Mouse (Mus musculus) forebrain, embryonic 11.5 days (tissue): Measurements from ENCODE around the gene Mid1ip1. TPM values are rescaled to one million over a fixed set of nuclear protein-coding genes. Genes with fewer than 3 reads are reported as not detected.
A peak's percentile ranks its signal among the peaks of the same experiment; 100 is the strongest.

Experiments
- ATAC-seq: fragments of 200-750 bp; cut with Nextera tagmentation; replicated peaks from 2 replicates; pipeline ENCODE4 v1.8.0; 2017; ENCODE audit warnings: moderate TSS enrichment; ENCODE audit not compliant: low FRiP score
- DNase-seq: peaks from one replicate; pipeline ENCODE4 v3.0.0-alpha.2; 2017; ENCODE audit warnings: low spot score
- H3K27ac ChIP-seq: fragments of 300-500 bp; sonication (generic); 2 replicates; pipeline ENCODE4 v1.5.1; 2014; ENCODE audit warnings: low read depth, low read length
- H3K27me3 ChIP-seq: fragments of 300-500 bp; sonication (generic); 2 replicates; pipeline ENCODE4 v1.6.1; 2014; ENCODE audit warnings: mild to moderate bottlenecking, low read length, mixed read lengths; ENCODE audit not compliant: control insufficient read depth, insufficient read depth
- H3K36me3 ChIP-seq: fragments of 300-500 bp; sonication (generic); 2 replicates; pipeline ENCODE4 v1.6.1; 2014; ENCODE audit warnings: mild to moderate bottlenecking, low read length, moderate library complexity, mixed read lengths; ENCODE audit not compliant: control insufficient read depth, insufficient read depth
- H3K4me1 ChIP-seq: fragments of 300-500 bp; sonication (generic); replicated peaks from 2 replicates; pipeline ENCODE4 v1.6.1; 2014; ENCODE audit warnings: low read length, mixed read lengths; ENCODE audit not compliant: control insufficient read depth, insufficient read depth
- H3K4me2 ChIP-seq: fragments of 300-500 bp; sonication (generic); 2 replicates; pipeline ENCODE4 v1.6.1; 2014; ENCODE audit warnings: low read depth, mild to moderate bottlenecking, low read length, moderate library complexity, mixed read lengths; ENCODE audit not compliant: severe bottlenecking
- H3K4me3 ChIP-seq: fragments of 300-500 bp; sonication (generic); 2 replicates; pipeline ENCODE4 v1.5.1; 2014; ENCODE audit warnings: low read depth, low read length
- H3K9ac ChIP-seq: fragments of 300-500 bp; sonication (generic); 2 replicates; pipeline ENCODE4 v1.6.1; 2014; ENCODE audit warnings: low read length
- H3K9me3 ChIP-seq: fragments of 300-500 bp; sonication (generic); 2 replicates; pipeline ENCODE4 v1.6.1; 2016; ENCODE audit warnings: low read length, mixed read lengths; ENCODE audit not compliant: control insufficient read depth
- WGBS: fragments of 180-500 bp; shearing (Covaris S2); extraction: QIAGEN DNeasy Blood & Tissue Kit; methylation state at CpG from one replicate; pipeline ENCODE4 v1.1.7; 2014; 5-methylcytosine and 5-hydroxymethylcytosine counted together
- polyA plus RNA-seq: library from polyadenylated mRNA; unstranded; fragments of >200 nt; fragmentation: Nextera tagmentation; extraction: Ambion mirVana; gene quantifications from 2 replicates; pipeline ENCODE4 v1.2.1, GENCODE M21; 2014

The Mid1ip1 gene
- polyA plus RNA-seq = 50.2 and 56.1 TPM in 2 replicates

DNA sequence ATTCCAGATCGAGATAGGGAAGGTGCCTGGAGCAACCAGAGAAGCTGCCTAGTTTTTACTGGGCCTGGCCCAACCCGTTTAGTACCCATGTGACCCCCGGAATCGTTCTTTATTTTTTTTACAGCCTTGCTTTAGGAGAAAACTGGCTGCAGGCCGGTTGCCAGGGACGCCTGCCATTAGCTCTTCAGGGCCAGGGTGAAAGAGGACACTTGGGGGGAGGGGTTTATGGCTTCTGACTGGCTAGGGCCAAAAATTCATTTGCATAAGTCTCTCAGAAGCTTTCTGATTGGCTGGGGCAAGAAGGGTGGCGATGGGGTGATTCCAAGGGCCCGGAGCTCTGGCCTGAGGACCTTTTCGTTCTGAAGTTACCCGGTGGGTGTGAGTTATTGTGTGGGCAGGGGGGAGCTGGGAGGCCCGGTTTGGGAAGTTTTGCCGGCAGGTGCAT lies at the start of gene Mid1ip1:
TSS of gene Mid1ip1 (plus strand) at position 318 of the 445 bp plus-strand sequence.
- peak; percentile 65 for ATAC-seq
- no peaks in the 10 kb centered on the region for H3K9me3 ChIP-seq
- peak within 1 kb of the TSS; percentile 33; the same call in 1 of the 2 replicates for H3K4me2 ChIP-seq
- no peaks in the 10 kb centered on the region for H3K27me3 ChIP-seq
- peak; percentile 80 for DNase-seq
- H3K4me3 ChIP-seq = no peak within 1 kb of the TSS; the same call in 1 of the 2 replicates
- H3K36me3 ChIP-seq = no peaks in the 10 kb centered on the region
- peak within 1 kb of the TSS; percentile 16; the same call in 1 of the 2 replicates for H3K9ac ChIP-seq
- WGBS = 9% methylated on average over 12 of the region's 12 CpGs
- H3K4me1 ChIP-seq = no peaks in the 10 kb centered on the region
- peak within 1 kb of the TSS; percentile 46; the same call in 1 of the 2 replicates for H3K27ac ChIP-seq

DNA sequence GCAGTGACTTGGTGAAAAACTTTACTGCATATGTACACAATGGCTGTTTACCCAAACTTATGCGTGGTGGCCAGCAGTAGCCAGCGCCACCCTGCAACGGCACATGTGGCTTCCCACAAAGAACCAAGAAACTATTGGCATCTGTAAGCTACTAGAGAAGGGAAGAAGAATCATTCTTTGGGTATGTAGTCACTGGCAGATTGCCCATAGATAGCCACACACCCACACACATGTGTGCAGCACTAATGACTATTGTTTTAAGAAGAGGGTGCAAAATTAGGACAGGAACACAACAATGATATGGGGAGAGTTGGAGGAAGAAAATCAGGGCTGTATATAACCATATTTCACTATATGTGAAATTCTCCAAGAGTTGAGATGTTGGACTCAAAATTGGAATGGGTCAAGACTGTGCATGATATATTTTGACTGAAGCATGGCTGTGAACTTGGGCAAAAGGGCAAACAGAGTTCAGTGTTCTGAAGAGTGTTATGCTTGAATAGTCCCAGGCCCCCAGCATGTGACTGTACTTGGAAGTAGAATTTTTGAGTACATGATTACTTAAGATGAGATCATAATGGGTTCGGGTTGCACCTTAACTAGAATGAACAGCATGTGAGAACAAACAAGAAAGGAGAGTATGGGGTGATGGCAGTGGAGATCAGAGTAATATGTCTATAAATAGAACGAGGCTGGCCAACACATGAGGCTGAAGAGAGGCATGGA lies 20.2 kb upstream of the Mid1ip1 start:
- ATAC-seq (no peak), DNase-seq (no peak)
- no peak overlapping the region for H3K27ac ChIP-seq
- H3K9ac ChIP-seq = no peak overlapping the region
- H3K4me1 ChIP-seq = no peaks in the 10 kb centered on the region
- no peaks in the 10 kb centered on the region for H3K9me3 ChIP-seq
- no peaks in the 10 kb centered on the region for H3K36me3 ChIP-seq
- no peaks in the 10 kb centered on the region for H3K27me3 ChIP-seq
- no peak overlapping the region for H3K4me2 ChIP-seq
- WGBS = 92% methylated on average over 5 of the region's 5 CpGs
- H3K4me3 ChIP-seq = no peak overlapping the region

GRCm38 (mm10) chrX:10706728-10707127 lies 8.1 kb upstream of the Mid1ip1 start:
- no peak overlapping the region for H3K4me3 ChIP-seq
- no peaks in the 10 kb centered on the region for H3K36me3 ChIP-seq
- H3K9ac ChIP-seq = no peak overlapping the region
- ATAC-seq (no peak), DNase-seq (no peak)
- 93% methylated on average over 3 of the region's 3 CpGs for WGBS
- H3K9me3 ChIP-seq = no peaks in the 10 kb centered on the region
- no peaks in the 10 kb centered on the region for H3K4me1 ChIP-seq
- no peak overlapping the region for H3K27ac ChIP-seq
- H3K4me2 ChIP-seq = no peak overlapping the region
- H3K27me3 ChIP-seq = no peaks in the 10 kb centered on the region

GRCm38 (mm10) chrX:10713839-10714637 lies 775 bp upstream of the Mid1ip1 start:
- peak overlapping the region; percentile 16; the same call in 1 of the 2 replicates for H3K9ac ChIP-seq
- peak overlapping the region; percentile 46; the same call in 1 of the 2 replicates for H3K27ac ChIP-seq
- ATAC-seq = no peak
- no peak for DNase-seq
- H3K36me3 ChIP-seq = no peaks in the 10 kb centered on the region
- H3K27me3 ChIP-seq = no peaks in the 10 kb centered on the region
- no peaks in the 10 kb centered on the region for H3K4me1 ChIP-seq
- peak overlapping the region; percentile 33; the same call in 1 of the 2 replicates for H3K4me2 ChIP-seq
- 40% methylated on average over 11 of the region's 11 CpGs for WGBS
- no peak overlapping the region; the same call in 1 of the 2 replicates for H3K4me3 ChIP-seq
- H3K9me3 ChIP-seq = no peaks in the 10 kb centered on the region

- Histone ChIP-seq H3K4me3 (peak overlapping the region; percentile 51), H3K9ac (peak overlapping the region; percentile 71), H3K4me2 (peak overlapping the region; percentile 58), H3K4me1 (no peaks in the 10 kb centered on the region), H3K27me3 (no peaks in the 10 kb centered on the region), H3K36me3 (no peaks in the 10 kb centered on the region), H3K9me3 (no peaks in the 10 kb centered on the region), H3K27ac (peak overlapping the region; percentile 60)
- ATAC-seq (peak; percentile 92), DNase-seq (peak; percentile 89)
- WGBS = 21% methylated on average over 50 of the region's 50 CpGs
These were observed 2.3 kb downstream of the Mid1ip1 start for GRCm38 (mm10) chrX:10716917-10717763.

DNA sequence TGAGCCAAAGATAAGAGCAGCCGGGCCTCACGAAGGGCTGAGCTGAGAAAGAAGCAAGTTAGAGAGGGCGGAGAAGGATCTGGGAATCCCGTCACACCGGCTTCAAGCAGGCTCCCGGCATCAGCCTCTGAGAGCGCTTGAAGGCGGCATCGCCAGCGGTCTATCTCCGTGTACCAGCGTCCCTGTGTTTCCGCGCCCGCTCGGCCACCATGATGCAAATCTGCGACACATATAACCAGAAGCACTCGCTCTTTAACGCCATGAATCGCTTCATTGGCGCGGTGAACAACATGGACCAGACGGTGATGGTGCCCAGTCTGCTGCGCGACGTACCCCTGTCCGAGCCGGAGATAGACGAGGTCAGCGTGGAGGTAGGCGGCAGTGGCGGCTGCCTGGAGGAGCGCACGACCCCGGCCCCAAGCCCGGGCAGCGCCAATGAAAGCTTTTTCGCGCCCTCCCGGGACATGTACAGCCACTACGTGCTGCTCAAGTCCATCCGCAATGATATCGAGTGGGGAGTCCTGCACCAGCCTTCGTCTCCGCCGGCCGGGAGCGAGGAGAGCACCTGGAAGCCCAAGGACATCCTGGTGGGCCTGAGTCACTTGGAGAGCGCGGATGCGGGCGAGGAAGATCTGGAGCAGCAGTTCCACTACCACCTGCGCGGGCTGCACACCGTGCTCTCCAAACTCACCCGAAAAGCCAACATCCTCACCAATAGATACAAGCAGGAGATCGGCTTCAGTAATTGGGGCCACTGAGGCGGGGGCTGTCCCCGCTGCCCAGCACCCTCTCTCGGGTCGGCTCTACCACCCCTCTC lies 3.4 kb downstream of the Mid1ip1 start:
- DNase-seq (peak; percentile 53), ATAC-seq (peak; percentile 4; the same call in 1 of the 2 replicates)
- peak overlapping the region; percentile 58 for H3K4me2 ChIP-seq
- H3K9ac ChIP-seq = peak overlapping the region; percentile 71
- no peaks in the 10 kb centered on the region for H3K4me1 ChIP-seq
- peak overlapping the region; percentile 60; the same call in 1 of the 2 replicates for H3K27ac ChIP-seq
- peak overlapping the region; percentile 51 for H3K4me3 ChIP-seq
- H3K9me3 ChIP-seq = no peaks in the 10 kb centered on the region
- 14% methylated on average over 60 of the region's 61 CpGs for WGBS
- H3K36me3 ChIP-seq = no peaks in the 10 kb centered on the region
- no peaks in the 10 kb centered on the region for H3K27me3 ChIP-seq

GRCm38 (mm10) chrX:10718838-10719539 lies 4.2 kb downstream of the Mid1ip1 start:
- H3K9ac ChIP-seq = peak overlapping the region; percentile 71
- no peaks in the 10 kb centered on the region for H3K9me3 ChIP-seq
- peak overlapping the region; percentile 58 for H3K4me2 ChIP-seq
- 16% methylated on average over 22 of the region's 22 CpGs for WGBS
- H3K27ac ChIP-seq = peak overlapping the region; percentile 60
- peak; percentile 61 for DNase-seq
- no peaks in the 10 kb centered on the region for H3K4me1 ChIP-seq
- peak; percentile 72 for ATAC-seq
- peak overlapping the region; percentile 51 for H3K4me3 ChIP-seq
- H3K36me3 ChIP-seq = no peaks in the 10 kb centered on the region
- no peaks in the 10 kb centered on the region for H3K27me3 ChIP-seq
